Mouse (Mus musculus) monocyte, adult 2 months (primary cell): ENCODE results near the gene Keg1.

Source experiments
- DNase-seq, 2 experiments: peaks; one replicate each; pipeline ENCODE4 v3.0.0; 2022; ENCODE audit warnings: low spot score in 2 of 2, low read depth in 1 of 2

The Keg1 gene

GRCm38 (mm10) chr19:12762212-12763130 lies 66.9 kb downstream of the Keg1 start:
- DNase-seq, result no peak

- no peak for DNase-seq
Observed at GRCm38 (mm10) chr19:12765308-12765707, 69.7 kb downstream of the Keg1 start, which contains the start of gene Cntf. Gene Cntf, minus strand, starts transcription at chr19:12765632.
